Mouse (Mus musculus): Measurements from ENCODE around the gene Cnot3. TPM values are rescaled to one million over a fixed set of nuclear protein-coding genes. Genes with fewer than 3 reads are reported as not detected.

Cnot3 gene
- total RNA-seq, 2 experiments from 2014 or later = 16.3 to 18.5 TPM

DNA sequence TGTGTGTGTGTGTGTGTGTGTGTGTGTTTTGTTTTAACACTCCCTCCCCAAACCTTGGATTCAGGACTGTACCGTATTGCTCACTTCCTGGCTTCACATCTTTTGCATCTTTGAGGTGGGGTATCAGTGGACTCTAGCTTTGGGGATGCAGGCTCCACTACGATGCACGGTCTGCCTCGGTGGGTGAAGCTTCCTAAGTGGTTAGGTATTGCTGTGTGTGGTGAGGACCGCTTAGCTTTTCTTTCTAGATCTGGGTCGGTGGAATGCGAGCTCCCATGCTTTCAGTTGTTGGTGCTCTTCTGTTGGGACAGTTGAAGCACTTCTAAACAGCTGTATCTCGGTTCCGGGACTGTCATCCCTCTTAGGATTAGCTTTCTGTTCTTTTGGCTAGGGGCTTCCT is 1.1 kb downstream of the Cnot3 start:
- DNase-seq (ENCODE audit: low spot score) = no peak

- no peak for DNase-seq (ENCODE audit: low spot score)
Measured at GRCm38 (mm10) chr7:3646641-3647040, 1.6 kb downstream of the Cnot3 start.

- no peak for DNase-seq (ENCODE audit: low spot score)
Measured at GRCm38 (mm10) chr7:3656966-3657365, 11.9 kb downstream of the Cnot3 start.

GRCm38 (mm10) chr7:3658578-3658977 is 13.5 kb downstream of the Cnot3 start:
- no peak for DNase-seq (ENCODE audit: low spot score)

GRCm38 (mm10) chr7:3664524-3665214 is 19.6 kb downstream of the Cnot3 start:
- DNase-seq (ENCODE audit: low spot score) = no peak

GRCm38 (mm10) chr7:3665215-3666114 is 20.4 kb downstream of the Cnot3 start, which contains the start of gene Leng1:
Gene Leng1 (minus strand): TSS chr7:3665840.
- peak; percentile 99 for DNase-seq (ENCODE audit: low spot score)

GRCm38 (mm10) chr7:3666921-3667391 is 21.9 kb downstream of the Cnot3 start:
- no peak for DNase-seq (ENCODE audit: low spot score)

DNA sequence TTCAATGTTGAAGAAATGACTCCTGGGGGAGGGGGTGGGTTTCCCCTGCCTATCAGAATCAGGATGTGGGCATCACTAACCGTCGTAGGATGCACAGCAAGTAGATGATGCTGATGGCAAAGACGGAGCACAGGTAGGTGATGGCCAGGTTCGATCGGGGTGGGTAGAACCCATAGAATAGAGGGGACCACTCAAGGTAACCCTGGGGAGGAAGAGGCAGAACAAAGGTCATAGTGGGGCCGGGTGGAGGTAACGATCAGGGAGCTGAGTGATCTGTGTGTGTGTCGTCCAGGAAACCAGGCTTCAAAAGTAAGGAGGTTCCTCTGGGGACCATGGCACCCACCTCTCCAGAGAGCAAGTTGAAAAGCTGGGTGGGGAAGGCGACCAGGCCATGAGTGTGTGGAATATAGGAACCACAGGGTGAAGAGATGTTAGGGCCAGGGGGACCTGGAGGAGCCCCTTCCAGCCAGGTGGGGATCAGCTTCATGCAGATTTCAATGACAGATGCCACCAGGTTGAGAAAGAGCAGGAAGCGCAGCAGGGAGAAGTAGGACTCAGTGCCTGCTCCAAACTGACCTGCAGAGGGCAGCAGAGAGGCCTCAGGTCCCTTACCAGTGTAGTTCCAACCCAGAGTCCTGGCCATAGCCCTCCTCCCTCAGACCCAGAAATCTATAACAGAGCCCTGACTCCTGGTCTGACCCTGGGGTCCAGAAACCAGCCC is 29.6 kb downstream of the Cnot3 start:
- peak; percentile 78 for DNase-seq (ENCODE audit: low spot score)

- no peak for DNase-seq (ENCODE audit: low spot score)
Measured at GRCm38 (mm10) chr7:3675228-3675548, 30.1 kb downstream of the Cnot3 start.

DNA sequence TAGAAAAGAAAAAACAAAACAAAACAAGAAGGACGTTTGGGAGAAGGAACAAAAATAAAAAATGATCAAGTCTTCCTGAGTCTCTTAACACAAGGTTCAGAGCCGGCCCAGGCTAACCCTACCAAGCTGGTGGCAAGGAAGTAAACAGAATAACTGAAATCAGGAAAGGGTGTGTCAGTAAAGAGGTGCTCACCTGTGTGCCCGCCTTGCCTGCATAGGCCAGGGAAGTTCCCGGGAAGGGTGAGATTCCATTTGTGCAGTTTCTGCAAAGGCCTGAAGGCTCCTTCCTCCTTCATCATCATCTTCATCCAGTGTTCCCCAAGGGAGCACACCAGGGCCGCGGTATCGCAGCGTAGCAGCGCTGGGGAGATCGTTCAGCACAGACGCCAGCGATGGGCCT is 31.3 kb downstream of the Cnot3 start:
- DNase-seq (ENCODE audit: low spot score) = no peak

- no peak for DNase-seq (ENCODE audit: low spot score)
Measured at GRCm38 (mm10) chr7:3677342-3677741, 32.3 kb downstream of the Cnot3 start, which contains the start of gene Tmc4. Gene Tmc4 (minus strand): TSS chr7:3677553.

- DNase-seq (ENCODE audit: low spot score) = no peak
Measured at GRCm38 (mm10) chr7:3683908-3684550, 39.0 kb downstream of the Cnot3 start.

- no peak for DNase-seq (ENCODE audit: low spot score)
Measured at GRCm38 (mm10) chr7:3684698-3685097, 39.6 kb downstream of the Cnot3 start.

DNA sequence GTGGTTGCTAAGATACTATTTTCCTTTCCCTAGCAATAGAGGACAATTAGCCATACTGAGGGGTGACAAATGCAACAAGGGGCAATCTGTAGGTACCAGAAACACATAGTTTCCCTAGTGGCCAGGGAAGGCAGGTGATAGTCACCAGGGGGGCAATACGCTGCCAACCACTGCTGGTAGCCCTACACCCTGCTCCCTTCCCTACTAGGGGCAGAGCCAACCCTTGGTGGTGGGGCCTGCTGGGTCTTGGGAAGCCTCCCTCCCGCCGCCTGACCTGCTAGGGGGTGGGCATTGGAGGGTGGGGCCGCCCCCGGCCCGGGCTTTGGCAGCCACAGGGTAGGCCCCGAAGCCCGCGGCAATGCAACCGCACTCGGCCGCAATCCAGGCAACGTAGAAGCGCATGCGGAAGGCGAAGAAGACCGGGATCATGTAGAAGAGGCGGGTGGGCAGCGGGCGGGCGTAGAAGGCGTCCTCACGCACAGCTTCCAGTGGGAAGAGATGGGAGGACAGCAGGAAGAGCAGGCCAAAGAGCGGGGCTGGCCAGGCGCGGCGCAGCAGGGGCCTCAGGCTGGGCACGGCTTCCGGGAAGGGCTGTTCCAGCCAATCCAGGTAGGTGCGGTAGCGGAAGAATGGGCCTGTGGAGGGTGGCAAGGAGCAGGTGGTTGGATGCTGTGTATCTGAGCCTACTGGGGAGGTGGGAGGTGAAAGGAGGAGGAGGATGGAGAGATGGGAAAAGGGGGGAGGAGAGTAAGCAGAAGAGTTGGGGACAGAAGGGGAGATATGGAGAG is 40.5 kb downstream of the Cnot3 start:
- no peak for DNase-seq (ENCODE audit: low spot score)

- DNase-seq (ENCODE audit: low spot score) = no peak
Measured at GRCm38 (mm10) chr7:3691919-3692318, 46.9 kb downstream of the Cnot3 start.

DNA sequence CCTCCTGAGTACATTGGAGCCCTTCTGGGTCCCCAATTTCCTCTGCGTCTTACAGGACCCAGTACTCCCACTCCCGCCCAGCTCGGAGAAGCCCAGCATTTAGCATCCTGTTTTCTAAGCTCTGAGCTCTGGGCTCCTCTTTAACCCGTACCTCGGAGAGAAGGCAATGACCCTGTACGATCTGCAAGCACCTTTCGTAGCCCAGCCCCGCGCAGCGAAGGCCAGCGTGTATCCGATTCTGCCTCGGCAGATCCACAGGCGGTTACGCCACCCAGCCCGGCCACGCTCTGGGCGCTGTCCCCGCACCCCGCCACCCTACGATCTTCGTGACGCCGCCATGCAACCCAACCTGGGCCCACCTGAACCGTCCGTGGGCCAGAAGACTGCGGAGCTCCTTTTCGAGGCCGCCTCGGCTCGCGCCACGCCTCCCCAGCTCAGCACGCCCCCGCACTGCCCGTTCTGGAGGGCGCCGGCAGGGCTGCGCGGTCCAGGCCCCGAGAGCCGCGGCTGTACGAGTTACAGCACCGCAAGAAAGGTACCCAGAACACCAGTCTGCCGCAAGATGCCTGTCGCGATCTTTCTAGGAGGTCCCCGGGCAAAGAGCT is 47.4 kb downstream of the Cnot3 start, which contains the start of gene Tsen34:
Tsen34 (plus strand) TSS at position 482 of the 605 bp plus-strand sequence.
- no peak for DNase-seq (ENCODE audit: low spot score)

DNA sequence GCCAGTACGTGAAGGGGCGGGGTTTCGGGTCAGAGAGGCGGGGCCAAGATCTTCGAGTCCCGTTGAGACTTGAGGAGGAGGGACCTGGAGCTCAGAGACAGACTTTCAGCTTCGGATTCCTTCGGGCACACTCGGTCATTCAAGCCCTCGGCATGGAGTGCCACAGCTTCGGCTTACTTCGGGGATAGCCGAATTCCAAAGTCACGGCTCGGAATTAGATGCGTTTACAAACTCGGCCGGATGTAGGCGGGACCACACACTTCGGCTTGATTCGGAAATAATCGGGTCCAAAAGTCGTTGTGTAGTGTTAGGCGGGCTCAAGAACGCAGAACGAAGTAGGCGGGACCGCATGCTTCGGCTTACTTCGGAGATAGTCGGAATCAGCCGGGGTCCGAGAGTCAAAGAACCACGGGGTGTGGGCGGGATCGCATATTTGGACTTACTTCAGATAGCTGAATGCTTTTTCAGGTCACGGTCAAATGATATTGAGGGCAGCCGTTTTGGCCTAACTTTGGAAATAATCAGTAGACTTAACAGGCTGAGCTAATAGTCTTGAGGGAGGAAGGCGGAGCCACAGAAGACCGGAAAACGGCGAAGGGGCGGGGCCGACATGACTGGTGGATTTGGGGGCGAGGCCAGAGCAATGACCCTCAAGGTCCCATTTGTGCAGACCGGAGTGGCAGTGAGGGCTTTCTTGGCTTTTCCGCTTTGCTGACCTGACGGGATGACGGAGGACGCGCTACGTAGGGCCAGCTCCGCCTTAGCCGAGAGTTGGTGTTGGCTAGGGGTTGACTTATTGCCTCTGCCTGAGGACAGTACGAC is 48.1 kb downstream of the Cnot3 start, which contains the start of gene Mboat7:
Mboat7 (minus strand) TSS at position 537 of the 822 bp plus-strand sequence.
- peak; percentile 96 for DNase-seq (ENCODE audit: low spot score)

DNA sequence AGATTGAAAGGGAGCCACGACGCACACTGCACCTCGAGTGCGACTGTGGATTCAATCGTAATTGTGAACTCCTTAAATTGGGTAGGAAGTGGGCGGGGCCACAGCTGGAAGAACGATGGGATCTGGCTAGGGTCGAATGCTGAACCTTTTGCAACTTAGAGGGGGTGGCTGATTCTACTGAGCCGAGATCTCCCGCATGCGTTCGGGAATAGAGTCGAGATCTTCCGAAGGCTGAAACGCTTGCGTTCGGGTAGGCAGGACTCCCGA is 48.7 kb downstream of the Cnot3 start:
- no peak for DNase-seq (ENCODE audit: low spot score)

All from gastrocnemius, adult 18-20 months (tissue).